Mouse (Mus musculus) midbrain, postnatal 0 days (tissue): ENCODE measurements around the gene St6gal1. TPM values are rescaled to one million over a fixed set of nuclear protein-coding genes. Genes with fewer than 3 reads are reported as not detected.

ENCODE experiments used
- ATAC-seq: fragments of 200-750 bp; cut with Nextera tagmentation; 2 replicates; pipeline ENCODE4 v1.8.0; 2017; ENCODE audit warnings: moderate number of reproducible peaks, mild to moderate bottlenecking, moderate TSS enrichment, moderate library complexity; ENCODE audit not compliant: low FRiP score
- DNase-seq: peaks from one replicate; pipeline ENCODE4 v3.0.0-alpha.2; 2015; ENCODE audit warnings: low spot score
- H3K27ac ChIP-seq: fragments of 300-500 bp; sonication (generic); 2 replicates; pipeline ENCODE4 v1.5.1; 2014; ENCODE audit warnings: low read depth, mild to moderate bottlenecking, low read length, mixed read lengths
- H3K27me3 ChIP-seq: fragments of 300-500 bp; sonication (generic); 2 replicates; pipeline ENCODE4 v1.6.1; 2014; ENCODE audit warnings: low read length, control low read depth, mixed read lengths; ENCODE audit not compliant: insufficient read depth
- H3K36me3 ChIP-seq: fragments of 300-500 bp; sonication (generic); 2 replicates; pipeline ENCODE4 v1.6.1; 2014; ENCODE audit warnings: low read length, control low read depth, mixed read lengths; ENCODE audit not compliant: insufficient read depth
- H3K4me1 ChIP-seq: fragments of 300-500 bp; sonication (generic); 2 replicates; pipeline ENCODE4 v1.6.1; 2014; ENCODE audit warnings: mild to moderate bottlenecking, control low read depth, antibody characterized with exemption, low read length, mixed read lengths; ENCODE audit not compliant: insufficient read depth
- H3K4me2 ChIP-seq: fragments of 300-500 bp; sonication (generic); 2 replicates; pipeline ENCODE4 v1.6.1; 2014; ENCODE audit warnings: low read depth, mild to moderate bottlenecking, low read length, mixed read lengths; ENCODE audit not compliant: poor library complexity, severe bottlenecking
- H3K4me3 ChIP-seq: fragments of 300-500 bp; sonication (generic); 2 replicates; pipeline ENCODE4 v1.5.1; 2014; ENCODE audit warnings: low read depth, mild to moderate bottlenecking, low read length, moderate library complexity
- H3K9ac ChIP-seq: fragments of 300-500 bp; sonication (generic); replicated peaks from 2 replicates; pipeline ENCODE4 v1.6.1; 2014; ENCODE audit warnings: mild to moderate bottlenecking, low read length, moderate library complexity, mixed read lengths; ENCODE audit not compliant: poor library complexity, severe bottlenecking
- H3K9me3 ChIP-seq: fragments of 300-500 bp; sonication (generic); 2 replicates; pipeline ENCODE4 v1.6.1; 2016; ENCODE audit warnings: low read length, control low read depth
- CTCF ChIP-seq: IDR thresholded peaks from 2 replicates; pipeline ENCODE4 v1.5.1; 2016; ENCODE audit warnings: antibody characterized with exemption, mild to moderate bottlenecking
- WGBS: fragments of 180-500 bp; shearing (Covaris S2); extraction: QIAGEN DNeasy Blood & Tissue Kit; methylation state at CpG from one replicate; pipeline ENCODE4 v1.1.7; 2014; 5-methylcytosine and 5-hydroxymethylcytosine counted together
- polyA plus RNA-seq: library from polyadenylated mRNA; unstranded; fragments of >200 nt; fragmentation: Nextera tagmentation; extraction: Ambion mirVana; gene quantifications from 2 replicates; pipeline ENCODE4 v1.2.1, GENCODE M21; 2015
- total RNA-seq: library from RNA; depleted of rRNA; stranded (reverse); fragments of >200 nt; gene quantifications from 2 replicates; pipeline ENCODE4 v1.2.3, GENCODE M21; 2014

St6gal1 gene
- total and polyA plus RNA-seq, 2 experiments from 2014 or later: 12.0 to 20.6 TPM

DNA sequence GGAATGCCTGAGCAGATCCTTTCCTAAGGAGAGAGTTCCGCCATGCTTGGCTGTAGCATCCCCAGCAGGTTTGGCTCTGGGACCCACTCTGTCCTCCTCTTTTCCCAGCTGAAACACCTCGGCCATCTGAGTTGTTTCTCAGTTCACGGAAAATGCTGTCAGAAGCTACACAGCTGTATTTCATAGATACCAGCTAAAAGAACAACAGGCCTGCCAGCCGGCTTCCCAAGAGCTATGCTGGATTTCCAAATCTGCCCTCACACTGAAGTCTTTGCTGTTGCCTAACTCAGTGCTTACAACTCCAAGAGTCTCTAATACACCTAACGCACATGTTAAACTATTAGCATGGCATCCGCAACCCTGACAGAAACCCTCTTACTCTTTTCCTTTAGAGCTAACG is 146.2 kb downstream of the St6gal1 start:
- no peak overlapping the region for H3K27ac ChIP-seq
- 95% methylated on average over 7 of the region's 7 CpGs for WGBS
- H3K4me1 ChIP-seq: no peaks in the 10 kb centered on the region

DNA sequence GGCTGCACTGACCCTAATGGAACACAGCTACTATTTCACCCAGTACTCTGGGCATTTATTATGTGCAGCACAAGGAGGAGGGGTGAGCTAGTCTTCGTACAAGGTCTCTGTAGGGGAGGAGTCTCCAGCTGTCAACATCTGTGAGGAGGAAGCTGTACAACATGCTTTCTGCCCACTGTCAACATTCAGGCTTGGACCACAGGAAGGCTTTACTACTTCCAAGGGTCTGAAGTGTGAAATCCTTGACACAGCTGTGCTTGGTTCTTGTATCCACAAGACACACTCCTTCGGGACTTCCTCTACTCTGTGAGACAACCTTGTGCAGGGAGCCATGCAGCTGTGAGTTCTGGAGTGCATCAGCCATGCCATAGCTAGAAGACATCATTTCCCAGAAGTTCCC is 147.8 kb downstream of the St6gal1 start:
- Histone ChIP-seq H3K9ac (no peak overlapping the region), H3K4me3 (no peak overlapping the region), H3K9me3 (no peaks in the 10 kb centered on the region), H3K4me2 (no peak overlapping the region), H3K36me3 (no peaks in the 10 kb centered on the region), H3K27ac (no peak overlapping the region), H3K27me3 (no peaks in the 10 kb centered on the region), H3K4me1 (no peaks in the 10 kb centered on the region)
- 86% methylated on average over 2 of the region's 2 CpGs for WGBS
- no peak for TF ChIP-seq CTCF
- DNase-seq: no peak
- ATAC-seq: no peak

More for the DNA sequence above, 146.2 kb downstream of the St6gal1 start:
- Histone ChIP-seq H3K4me3 (no peak overlapping the region), H3K36me3 (no peaks in the 10 kb centered on the region), H3K9me3 (no peaks in the 10 kb centered on the region), H3K27me3 (no peaks in the 10 kb centered on the region), H3K9ac (no peak overlapping the region), H3K4me2 (no peak overlapping the region)
- ATAC-seq (no peak), DNase-seq (no peak)
- TF ChIP-seq CTCF: no peak

GRCm38 (mm10) chr16:23374068-23374467 is 149.5 kb downstream of the St6gal1 start:
- H3K27me3 ChIP-seq: no peaks in the 10 kb centered on the region
- H3K4me1 ChIP-seq: no peaks in the 10 kb centered on the region
- H3K9ac ChIP-seq: no peak overlapping the region
- H3K4me3 ChIP-seq: no peak overlapping the region
- TF ChIP-seq CTCF: no peak
- ATAC-seq (no peak), DNase-seq (no peak)
- H3K4me2 ChIP-seq: no peak overlapping the region
- 88% methylated on average over 4 of the region's 4 CpGs for WGBS
- H3K27ac ChIP-seq: no peak overlapping the region
- H3K9me3 ChIP-seq: no peaks in the 10 kb centered on the region
- no peaks in the 10 kb centered on the region for H3K36me3 ChIP-seq

DNA sequence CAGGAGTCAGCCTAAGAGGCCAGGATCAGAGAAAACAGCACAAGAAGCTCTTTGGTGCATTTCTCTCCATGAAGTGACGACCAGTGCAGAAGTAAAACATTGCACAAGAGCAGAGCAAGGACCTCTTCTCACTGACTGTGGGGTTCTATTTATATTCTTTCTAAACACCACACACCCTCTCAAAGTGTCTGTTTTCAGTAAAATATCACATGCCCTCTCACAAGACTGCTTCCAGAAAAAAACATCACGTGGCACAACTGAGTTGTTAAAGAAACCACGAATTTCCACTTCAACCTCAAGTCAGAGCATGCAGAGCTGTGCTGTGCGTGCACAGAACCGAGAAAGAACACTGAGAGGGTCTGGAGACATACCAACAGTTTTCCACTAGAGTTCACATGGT is 150.4 kb downstream of the St6gal1 start:
- ATAC-seq (no peak), DNase-seq (peak; percentile 6)
- Histone ChIP-seq H3K4me3 (no peak overlapping the region), H3K9me3 (no peaks in the 10 kb centered on the region), H3K27me3 (no peaks in the 10 kb centered on the region), H3K9ac (no peak overlapping the region), H3K4me2 (no peak overlapping the region), H3K27ac (no peak overlapping the region), H3K4me1 (no peaks in the 10 kb centered on the region), H3K36me3 (no peaks in the 10 kb centered on the region)
- TF ChIP-seq CTCF: no peak
- 84% methylated on average over 5 of the region's 5 CpGs for WGBS

DNA sequence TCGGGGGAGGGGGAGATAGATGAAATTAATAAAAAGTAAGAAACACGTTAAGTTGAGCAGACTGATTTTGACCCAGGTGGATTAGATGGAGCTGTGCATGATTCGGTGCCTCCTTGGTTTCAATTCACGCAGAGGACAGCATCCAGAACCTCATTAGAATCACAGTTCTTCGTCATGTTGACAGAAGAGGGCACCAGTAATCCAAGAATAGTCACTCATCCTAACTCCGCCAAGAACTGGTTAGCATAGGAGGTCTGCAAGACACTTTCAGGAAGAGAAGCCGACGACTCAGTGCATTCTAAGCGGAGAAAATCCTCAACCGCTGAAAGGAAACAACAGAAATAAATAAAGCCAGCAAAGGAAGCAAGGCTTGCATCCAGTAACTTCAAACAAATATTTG is 151.6 kb downstream of the St6gal1 start:
- peak; percentile 27 for DNase-seq
- 59% methylated on average over 10 of the region's 10 CpGs for WGBS
- no peak overlapping the region for H3K4me3 ChIP-seq

GRCm38 (mm10) chr16:23379536-23380230 is 155.1 kb downstream of the St6gal1 start:
- Histone ChIP-seq H3K27ac (no peak overlapping the region), H3K4me3 (no peak overlapping the region), H3K9me3 (no peaks in the 10 kb centered on the region), H3K36me3 (no peaks in the 10 kb centered on the region), H3K4me1 (no peaks in the 10 kb centered on the region), H3K9ac (no peak overlapping the region), H3K27me3 (no peaks in the 10 kb centered on the region), H3K4me2 (no peak overlapping the region)
- ATAC-seq (no peak), DNase-seq (no peak)
- WGBS: 85% methylated on average over 3 of the region's 3 CpGs
- no peak for TF ChIP-seq CTCF

More for the DNA sequence above, 151.6 kb downstream of the St6gal1 start:
- no peak overlapping the region for H3K9ac ChIP-seq
- H3K36me3 ChIP-seq: no peaks in the 10 kb centered on the region
- H3K9me3 ChIP-seq: no peaks in the 10 kb centered on the region
- H3K27ac ChIP-seq: no peak overlapping the region
- no peaks in the 10 kb centered on the region for H3K4me1 ChIP-seq
- no peak overlapping the region for H3K4me2 ChIP-seq
- no peaks in the 10 kb centered on the region for H3K27me3 ChIP-seq
- ATAC-seq: no peak
- TF ChIP-seq CTCF: peak; percentile 27
